Mouse (Mus musculus): ENCODE results near the gene Pole4.

DNA sequence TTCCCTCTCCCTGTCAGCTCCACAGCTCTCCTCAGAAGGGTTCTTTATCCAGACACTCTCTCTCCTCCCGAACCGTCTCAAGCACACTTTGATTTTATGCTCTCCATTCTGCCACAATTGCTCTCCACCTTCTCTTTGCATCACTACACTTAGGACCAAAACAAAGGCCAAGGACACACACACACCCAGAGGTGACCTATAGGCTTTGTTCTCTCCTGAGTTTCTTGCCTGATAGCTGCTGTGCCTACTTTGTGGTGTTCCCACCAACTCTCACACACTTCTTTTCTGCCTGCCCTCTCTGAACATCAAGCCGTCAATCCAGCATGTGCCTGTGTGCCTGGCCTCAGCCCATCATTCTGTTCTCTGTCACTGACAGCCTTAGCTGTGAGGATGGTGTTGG lies 2.6 kb upstream of the Pole4 start:
- TF ChIP-seq GATA1 (IDR thresholded peaks at IDR 0.05; ENCODE audit: borderline replicate concordance, low read length) (no peak), FLI1 (IDR thresholded peaks at IDR 0.05; ENCODE audit: low read length) (no peak)
